Mouse (Mus musculus): ENCODE measurements at regions not wholly inside any gene's neighbourhood (a gene's known extent, or its start where the extent isn't known, plus 50 kb on each side); places are given as distances from the start of the nearest gene placed in this dataset.
"Not testable (repeated sequence)": the region's sequence is repeated elsewhere in the genome, so short reads cannot be mapped to it uniquely, and the experiment has no call there.

DNA sequence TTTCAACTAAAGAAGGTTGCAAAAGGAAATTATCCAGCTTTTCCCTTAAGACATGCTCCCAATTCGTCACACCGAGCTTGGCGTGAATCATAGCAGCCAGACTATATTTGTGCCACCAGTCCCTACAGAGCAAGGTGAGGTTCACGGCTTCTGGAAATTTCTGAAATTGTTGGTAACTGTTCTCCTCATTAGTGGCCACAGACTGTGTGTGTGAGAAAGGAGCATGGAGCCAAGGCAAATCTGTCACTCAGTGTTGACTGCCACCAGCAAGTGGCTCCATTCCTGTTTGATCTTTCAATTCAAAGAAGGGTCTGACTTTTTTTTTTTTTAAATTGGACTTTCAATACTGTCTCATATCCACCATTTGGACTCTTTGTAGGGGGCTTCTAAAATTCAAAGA is 156.1 kb upstream of the Rapgef5 start:
- no peak overlapping the region for H3K4me2 ChIP-seq (ENCODE audit: low read depth)
- H3K79me2 ChIP-seq (ENCODE audit: control insufficient read depth, insufficient read depth), result no peaks in the 10 kb centered on the region
- no peaks in the 10 kb centered on the region for H3K36me3 ChIP-seq (ENCODE audit: control insufficient read depth, insufficient read depth)

GRCm38 (mm10) chr12:117361826-117362225 is 154.5 kb upstream of the Rapgef5 start:
- TF ChIP-seq REST (IDR thresholded peaks at IDR 0.05; ENCODE audit: insufficient read depth, insufficient read length) (no peak), E2F4 (IDR thresholded peaks at IDR 0.05; ENCODE audit: insufficient read depth) (no peak), SRF (IDR thresholded peaks at IDR 0.05; ENCODE audit: control insufficient read depth, insufficient read length, low read depth) (no peak), MYOD1 (IDR thresholded peaks at IDR 0.05; ENCODE audit: control insufficient read depth in 1 of 3, insufficient read length in 2 of 3, low read depth in 2 of 3) (no peak), TCF12 (IDR thresholded peaks at IDR 0.05; ENCODE audit: insufficient read depth, poor library complexity, severe bottlenecking) (no peak), CEBPB (IDR thresholded peaks at IDR 0.05; ENCODE audit: insufficient read depth, poor library complexity, severe bottlenecking) (no peak), USF1 (IDR thresholded peaks at IDR 0.05; ENCODE audit: low read depth) (no peak), MYOG (IDR thresholded peaks at IDR 0.05; ENCODE audit: control insufficient read depth in 1 of 3, insufficient read depth in 1 of 3, insufficient read length in 2 of 3, low read depth in 2 of 3) (no peak), TCF3 (IDR thresholded peaks at IDR 0.05; ENCODE audit: insufficient read length, low read depth) (no peak), POLR2A (IDR thresholded peaks at IDR 0.05; ENCODE audit: insufficient read length, low read depth) (no peak), POLR2AphosphoS2 (IDR thresholded peaks at IDR 0.05; ENCODE audit: insufficient read length, low read depth) (no peak), MAX (IDR thresholded peaks at IDR 0.05; ENCODE audit: low read depth) (no peak)
- Histone ChIP-seq H3K36me3 (ENCODE audit: control insufficient read depth, insufficient read depth) (no peaks in the 10 kb centered on the region), H3K79me2 (ENCODE audit: control insufficient read depth, insufficient read depth) (no peaks in the 10 kb centered on the region), H3ac (ENCODE audit: control insufficient read depth, insufficient read length) (no peak overlapping the region), H3K4me3 (no peak overlapping the region), H3K27me3 (ENCODE audit: control insufficient read depth, insufficient read depth, insufficient read length) (no peaks in the 10 kb centered on the region), H3K4me2 (ENCODE audit: low read depth) (no peak overlapping the region)

More for the DNA sequence above, 156.1 kb upstream of the Rapgef5 start:
- TF ChIP-seq SRF (IDR thresholded peaks at IDR 0.05; ENCODE audit: control insufficient read depth, insufficient read length, low read depth), result no peak
- TF ChIP-seq POLR2AphosphoS2 (IDR thresholded peaks at IDR 0.05; ENCODE audit: insufficient read length, low read depth), result no peak
- TF ChIP-seq MAX (IDR thresholded peaks at IDR 0.05; ENCODE audit: low read depth), result no peak
- no peak for TF ChIP-seq MYOG (IDR thresholded peaks at IDR 0.05; ENCODE audit: control insufficient read depth in 1 of 3, insufficient read depth in 1 of 3, insufficient read length in 2 of 3, low read depth in 2 of 3)
- TF ChIP-seq REST (IDR thresholded peaks at IDR 0.05; ENCODE audit: insufficient read depth, insufficient read length), result no peak
- TF ChIP-seq TCF12 (IDR thresholded peaks at IDR 0.05; ENCODE audit: insufficient read depth, poor library complexity, severe bottlenecking), result no peak
- no peak for TF ChIP-seq MYOD1 (IDR thresholded peaks at IDR 0.05; ENCODE audit: control insufficient read depth in 1 of 3, insufficient read length in 2 of 3, low read depth in 2 of 3)
- Histone ChIP-seq H3K27me3 (ENCODE audit: control insufficient read depth, insufficient read depth, insufficient read length) (no peaks in the 10 kb centered on the region), H3K4me3 (no peak overlapping the region), H3ac (ENCODE audit: control insufficient read depth, insufficient read length) (no peak overlapping the region)

DNA sequence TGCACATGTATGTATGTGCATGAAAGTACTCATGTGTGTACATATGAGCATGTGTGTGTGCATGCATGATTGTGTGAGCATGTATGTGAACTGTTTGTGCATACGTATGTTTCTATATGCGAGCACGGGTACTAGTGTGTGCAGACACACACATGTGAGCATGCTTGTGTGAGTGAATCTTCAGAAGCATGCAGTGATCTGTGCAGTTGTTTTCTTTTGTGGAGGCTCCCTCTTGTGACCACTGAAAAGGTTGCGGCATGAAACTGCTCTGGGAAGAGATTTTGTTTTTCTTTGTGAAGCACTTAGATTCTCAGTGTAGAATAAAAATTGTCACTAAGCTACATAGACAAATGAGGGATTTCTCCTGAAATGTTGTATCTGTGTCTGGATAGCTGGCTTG is 152.8 kb upstream of the Rapgef5 start:
- H3K27me3 ChIP-seq (ENCODE audit: control insufficient read depth, insufficient read depth, insufficient read length); H3K79me2 ChIP-seq (ENCODE audit: control insufficient read depth, insufficient read depth); H3K36me3 ChIP-seq (ENCODE audit: control insufficient read depth, insufficient read depth); H3K4me2 ChIP-seq (ENCODE audit: low read depth); H3ac ChIP-seq (ENCODE audit: control insufficient read depth, insufficient read length); H3K4me3 ChIP-seq: not testable (repeated sequence)

DNA sequence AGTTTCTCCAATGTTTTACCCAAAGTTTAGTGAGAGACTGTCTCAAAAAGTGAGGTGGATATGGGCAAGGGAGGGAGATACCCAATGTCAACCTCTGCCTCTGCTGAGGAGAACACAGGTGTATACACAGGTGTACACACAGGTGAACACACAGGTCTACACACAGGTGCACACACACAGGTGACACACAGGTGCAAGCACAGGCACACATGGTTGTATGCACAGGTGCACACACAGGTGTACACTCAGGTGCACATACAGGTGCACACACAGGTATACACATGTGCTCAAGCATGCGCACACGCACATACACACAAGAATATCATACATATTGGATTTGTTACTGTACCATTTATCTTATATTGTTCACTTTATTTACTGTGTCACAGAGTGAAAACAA is 151.1 kb upstream of the Rapgef5 start:
- H3ac ChIP-seq (ENCODE audit: control insufficient read depth, insufficient read length), result no peak overlapping the region
- no peak overlapping the region for H3K4me3 ChIP-seq
- H3K36me3 ChIP-seq (ENCODE audit: control insufficient read depth, insufficient read depth), result no peaks in the 10 kb centered on the region
- no peak overlapping the region for H3K4me2 ChIP-seq (ENCODE audit: low read depth)
- TF ChIP-seq MYOG (IDR thresholded peaks at IDR 0.05; ENCODE audit: control insufficient read depth in 1 of 3, insufficient read depth in 1 of 3, insufficient read length in 2 of 3, low read depth in 2 of 3) (no peak), REST (IDR thresholded peaks at IDR 0.05; ENCODE audit: insufficient read depth, insufficient read length) (no peak), POLR2AphosphoS2 (IDR thresholded peaks at IDR 0.05; ENCODE audit: insufficient read length, low read depth) (no peak), MYOD1 (IDR thresholded peaks at IDR 0.05; ENCODE audit: control insufficient read depth in 1 of 3, insufficient read length in 2 of 3, low read depth in 2 of 3) (no peak), E2F4 (IDR thresholded peaks at IDR 0.05; ENCODE audit: insufficient read depth) (no peak)
- no peaks in the 10 kb centered on the region for H3K79me2 ChIP-seq (ENCODE audit: control insufficient read depth, insufficient read depth)
- no peaks in the 10 kb centered on the region for H3K27me3 ChIP-seq (ENCODE audit: control insufficient read depth, insufficient read depth, insufficient read length)

- Histone ChIP-seq H3K4me3 (no peak overlapping the region), H3K4me2 (ENCODE audit: low read depth) (no peak overlapping the region), H3K36me3 (ENCODE audit: control insufficient read depth, insufficient read depth) (no peaks in the 10 kb centered on the region), H3K27me3 (ENCODE audit: control insufficient read depth, insufficient read depth, insufficient read length) (no peaks in the 10 kb centered on the region), H3K79me2 (ENCODE audit: control insufficient read depth, insufficient read depth) (no peaks in the 10 kb centered on the region), H3ac (ENCODE audit: control insufficient read depth, insufficient read length) (no peak overlapping the region)
- TF ChIP-seq POLR2A (IDR thresholded peaks at IDR 0.05; ENCODE audit: insufficient read length, low read depth) (no peak), USF1 (IDR thresholded peaks at IDR 0.05; ENCODE audit: low read depth) (no peak), REST (IDR thresholded peaks at IDR 0.05; ENCODE audit: insufficient read depth, insufficient read length) (no peak), TCF3 (IDR thresholded peaks at IDR 0.05; ENCODE audit: insufficient read length, low read depth) (no peak), CEBPB (IDR thresholded peaks at IDR 0.05; ENCODE audit: insufficient read depth, poor library complexity, severe bottlenecking) (no peak), MYOD1 (IDR thresholded peaks at IDR 0.05; ENCODE audit: control insufficient read depth in 1 of 3, insufficient read length in 2 of 3, low read depth in 2 of 3) (no peak), TCF12 (IDR thresholded peaks at IDR 0.05; ENCODE audit: insufficient read depth, poor library complexity, severe bottlenecking) (no peak), POLR2AphosphoS2 (IDR thresholded peaks at IDR 0.05; ENCODE audit: insufficient read length, low read depth) (no peak), SRF (IDR thresholded peaks at IDR 0.05; ENCODE audit: control insufficient read depth, insufficient read length, low read depth) (no peak), E2F4 (IDR thresholded peaks at IDR 0.05; ENCODE audit: insufficient read depth) (no peak), MAX (IDR thresholded peaks at IDR 0.05; ENCODE audit: low read depth) (no peak), MYOG (IDR thresholded peaks at IDR 0.05; ENCODE audit: control insufficient read depth in 1 of 3, insufficient read depth in 1 of 3, insufficient read length in 2 of 3, low read depth in 2 of 3) (no peak)
Observed at GRCm38 (mm10) chr12:117365876-117366275, 150.4 kb upstream of the Rapgef5 start.

Measured in myocyte (in vitro differentiated cells).